Mouse (Mus musculus): Measurements from ENCODE around the gene Sapcd2. TPM values are rescaled to one million over a fixed set of nuclear protein-coding genes. Genes with fewer than 3 reads are reported as not detected.

Sapcd2 gene
- 16.5 and 18.1 TPM in 2 replicates for polyA plus RNA-seq (2012; rRNA removed)

GRCm38 (mm10) chr2:25371764-25372643 is at the start of gene Sapcd2:
Gene Sapcd2, plus strand, starts transcription at chr2:25372321.

GRCm38 (mm10) chr2:25332286-25333160 is 39.6 kb upstream of the Sapcd2 start, which contains the start of gene Man1b1:
Gene Man1b1, plus strand, starts transcription at chr2:25332338.

GRCm38 (mm10) chr2:25356208-25357079 is 15.7 kb upstream of the Sapcd2 start, which contains the start of gene Dpp7:
Gene Dpp7, minus strand, starts transcription at chr2:25356359.

GRCm38 (mm10) chr2:25365091-25365761 is 6.9 kb upstream of the Sapcd2 start, which contains the start of gene Uap1l1:
Gene Uap1l1, minus strand, starts transcription at chr2:25365682.

GRCm38 (mm10) chr2:25395721-25396596 is 23.8 kb downstream of the Sapcd2 start, which contains the start of gene Entpd2:
Gene Entpd2, plus strand, starts transcription at chr2:25395874.

GRCm38 (mm10) chr2:25399051-25399450 is 26.9 kb downstream of the Sapcd2 start, which contains the start of gene Npdc1:
Gene Npdc1, plus strand, starts transcription at chr2:25399351.

GRCm38 (mm10) chr2:25422587-25423410 is 50.7 kb downstream of the Sapcd2 start, which contains the start of gene Fut7:
Gene Fut7, plus strand, starts transcription at chr2:25423267.

Other genes with a start within 250 kb of the Sapcd2 start
- 16.0 and 20.1 TPM in 2 replicates for gene Nrarp, start 191.6 kb upstream of the Sapcd2 start, polyA plus RNA-seq (2012; rRNA removed)
- 91.7 and 92.6 TPM in 2 replicates for gene Tor4a, start 175.4 kb upstream of the Sapcd2 start, polyA plus RNA-seq (2012; rRNA removed)
- gene Nelfb, start 160.8 kb upstream of the Sapcd2 start, polyA plus RNA-seq (2012; rRNA removed), result 54.5 and 59.1 TPM in 2 replicates
- gene Stpg3, start 157.7 kb upstream of the Sapcd2 start, polyA plus RNA-seq (2012; rRNA removed), result not detected in 2 replicates
- gene Fam166a, start 153.6 kb upstream of the Sapcd2 start, polyA plus RNA-seq (2012; rRNA removed), result 0.18 and 0.40 TPM in 2 replicates
- gene Tubb4b, start 147.6 kb upstream of the Sapcd2 start, polyA plus RNA-seq (2012; rRNA removed), result 582 and 710 TPM in 2 replicates
- gene Slc34a3, start 138.0 kb upstream of the Sapcd2 start, polyA plus RNA-seq (2012; rRNA removed), result not detected in 2 replicates
- 0.10 TPM in 1 of 2 replicates, not detected in the other for gene Rnf224, start 135.5 kb upstream of the Sapcd2 start, polyA plus RNA-seq (2012; rRNA removed)
- gene Rnf208, start 130.1 kb upstream of the Sapcd2 start, polyA plus RNA-seq (2012; rRNA removed), result 27.2 and 28.5 TPM in 2 replicates
- gene Cysrt1, start 129.9 kb upstream of the Sapcd2 start, polyA plus RNA-seq (2012; rRNA removed), result 1.6 and 1.7 TPM in 2 replicates
- gene AL732309.1, start 125.5 kb upstream of the Sapcd2 start, polyA plus RNA-seq (2012; rRNA removed), result 31.6 and 35.4 TPM in 2 replicates
- 85.0 and 109 TPM in 2 replicates for gene Tmem203, start 116.9 kb upstream of the Sapcd2 start, polyA plus RNA-seq (2012; rRNA removed)
- gene Tprn, start 109.7 kb upstream of the Sapcd2 start, polyA plus RNA-seq (2012; rRNA removed), result 30.9 and 32.4 TPM in 2 replicates
- gene Ssna1, start 99.9 kb upstream of the Sapcd2 start, polyA plus RNA-seq (2012; rRNA removed), result 85.4 and 91.9 TPM in 2 replicates
- gene Anapc2, start 99.8 kb upstream of the Sapcd2 start, polyA plus RNA-seq (2012; rRNA removed), result 112 and 124 TPM in 2 replicates
- gene Tmem210, start 84.2 kb upstream of the Sapcd2 start, polyA plus RNA-seq (2012; rRNA removed), result 0.51 and 0.55 TPM in 2 replicates
- gene Lrrc26, start 82.4 kb upstream of the Sapcd2 start, polyA plus RNA-seq (2012; rRNA removed), result 37.9 and 39.1 TPM in 2 replicates
- 1.1 and 1.7 TPM in 2 replicates for gene Grin1, start 53.1 kb upstream of the Sapcd2 start, polyA plus RNA-seq (2012; rRNA removed)
- gene Man1b1, start 40.0 kb upstream of the Sapcd2 start, polyA plus RNA-seq (2012; rRNA removed), result 9.7 and 12.0 TPM in 2 replicates
- 50.5 and 59.0 TPM in 2 replicates for gene Dpp7, start 16.0 kb upstream of the Sapcd2 start, polyA plus RNA-seq (2012; rRNA removed)
- gene Uap1l1, start 6.6 kb upstream of the Sapcd2 start, polyA plus RNA-seq (2012; rRNA removed), result 59.3 and 63.2 TPM in 2 replicates
- 33.0 and 33.1 TPM in 2 replicates for gene Entpd2, start 23.6 kb downstream of the Sapcd2 start, polyA plus RNA-seq (2012; rRNA removed)
- 300 and 413 TPM in 2 replicates for gene Npdc1, start 27.0 kb downstream of the Sapcd2 start, polyA plus RNA-seq (2012; rRNA removed)
- 0.38 and 0.46 TPM in 2 replicates for gene Fut7, start 50.9 kb downstream of the Sapcd2 start, polyA plus RNA-seq (2012; rRNA removed)
- gene Abca2, start 56.4 kb downstream of the Sapcd2 start, polyA plus RNA-seq (2012; rRNA removed), result 54.2 and 56.6 TPM in 2 replicates
- 36.3 and 57.3 TPM in 2 replicates for gene Clic3, start 84.5 kb downstream of the Sapcd2 start, polyA plus RNA-seq (2012; rRNA removed)
- 87.0 and 99.6 TPM in 2 replicates for gene Paxx, start 88.8 kb downstream of the Sapcd2 start, polyA plus RNA-seq (2012; rRNA removed)
- gene Ptgds, start 97.7 kb downstream of the Sapcd2 start, polyA plus RNA-seq (2012; rRNA removed), result 17.0 and 20.7 TPM in 2 replicates
- not detected in 2 replicates for gene Lcn12, start 121.6 kb downstream of the Sapcd2 start, polyA plus RNA-seq (2012; rRNA removed)
- gene Fbxw5, start 128.4 kb downstream of the Sapcd2 start, polyA plus RNA-seq (2012; rRNA removed), result 24.5 and 26.0 TPM in 2 replicates
- 5.0 TPM in 2 replicates for gene C8g, start 129.4 kb downstream of the Sapcd2 start, polyA plus RNA-seq (2012; rRNA removed)
- 19.3 and 21.8 TPM in 2 replicates for gene Traf2, start 174.6 kb downstream of the Sapcd2 start, polyA plus RNA-seq (2012; rRNA removed)
- 124 and 162 TPM in 2 replicates for gene Edf1, start 185.5 kb downstream of the Sapcd2 start, polyA plus RNA-seq (2012; rRNA removed)
- 20.7 and 30.4 TPM in 2 replicates for gene Mamdc4, start 202.5 kb downstream of the Sapcd2 start, polyA plus RNA-seq (2012; rRNA removed)
- gene Phpt1, start 202.9 kb downstream of the Sapcd2 start, polyA plus RNA-seq (2012; rRNA removed), result 73.9 and 105 TPM in 2 replicates
- 8.4 and 10.4 TPM in 2 replicates for gene Ajm1, start 209.4 kb downstream of the Sapcd2 start, polyA plus RNA-seq (2012; rRNA removed)
- gene Rabl6, start 236.2 kb downstream of the Sapcd2 start, polyA plus RNA-seq (2012; rRNA removed), result 123 and 169 TPM in 2 replicates
- gene Ccdc183, start 245.4 kb downstream of the Sapcd2 start, polyA plus RNA-seq (2012; rRNA removed), result not detected in 2 replicates
- 22.5 and 36.2 TPM in 2 replicates for gene Tmem141, start 249.7 kb downstream of the Sapcd2 start, polyA plus RNA-seq (2012; rRNA removed)

All from ovary, adult 2 months (tissue).